Mouse (Mus musculus): ENCODE results near the gene Use1.
A peak's percentile ranks its signal among the peaks of the same experiment; 100 is the strongest.

- TF ChIP-seq ZNF384 (IDR thresholded peaks at IDR 0.05; ENCODE audit: low read depth, low read length) (no peak), MAFK (IDR thresholded peaks at IDR 0.05; ENCODE audit: insufficient read depth, low read depth, low read length) (peak; percentile 73), CHD2 (IDR thresholded peaks at IDR 0.05; ENCODE audit: low read depth, low read length) (no peak)
Observed at GRCm38 (mm10) chr8:71324848-71325247, 41.8 kb upstream of the Use1 start.
